Mouse (Mus musculus): ENCODE results near the gene Shank2. TPM values are rescaled to one million over a fixed set of nuclear protein-coding genes. Genes with fewer than 3 reads are reported as not detected.

Gene Shank2
- polyA plus RNA-seq, 1 experiment from 2014 or later, result 0.60 TPM

DNA sequence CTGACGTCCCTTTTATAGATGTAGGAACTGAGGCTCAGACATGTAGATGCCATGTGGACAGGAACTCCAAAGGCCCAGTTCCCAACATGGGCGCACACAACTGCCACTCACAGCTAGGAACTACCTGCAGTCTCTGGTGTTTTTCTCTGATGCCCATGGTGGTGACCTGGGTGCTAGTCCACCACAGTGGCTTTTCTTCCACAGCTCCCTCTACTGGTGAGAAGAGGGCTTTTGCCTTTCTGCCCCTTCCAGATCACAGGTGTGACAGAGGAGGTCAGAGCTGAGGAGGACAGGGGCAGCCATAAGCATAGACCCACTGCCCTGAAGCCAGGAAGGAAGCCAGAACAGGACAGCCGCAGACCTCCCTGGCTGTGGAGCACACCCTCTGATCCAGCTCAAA lies 425.7 kb downstream of the Shank2 start:
- Histone ChIP-seq H3K27me3 (no peaks in the 10 kb centered on the region), H3K4me1 (replicated peaks) (no peaks in the 10 kb centered on the region), H3K4me3 (replicated peaks) (no peak overlapping the region), H3K9me3 (peaks cover 4% of the 10 kb centered on the region; the same call in 1 of the 2 replicates), H3K27ac (no peak overlapping the region), H3K36me3 (no peaks in the 10 kb centered on the region), H3K9ac (replicated peaks) (no peak overlapping the region), H3K4me2 (no peak overlapping the region)
- 72% methylated on average over 3 of the region's 3 CpGs for WGBS
- no peak for ATAC-seq (ENCODE audit: insufficient number of reproducible peaks, insufficient read depth, low FRiP score, low TSS enrichment, low read depth)

DNA sequence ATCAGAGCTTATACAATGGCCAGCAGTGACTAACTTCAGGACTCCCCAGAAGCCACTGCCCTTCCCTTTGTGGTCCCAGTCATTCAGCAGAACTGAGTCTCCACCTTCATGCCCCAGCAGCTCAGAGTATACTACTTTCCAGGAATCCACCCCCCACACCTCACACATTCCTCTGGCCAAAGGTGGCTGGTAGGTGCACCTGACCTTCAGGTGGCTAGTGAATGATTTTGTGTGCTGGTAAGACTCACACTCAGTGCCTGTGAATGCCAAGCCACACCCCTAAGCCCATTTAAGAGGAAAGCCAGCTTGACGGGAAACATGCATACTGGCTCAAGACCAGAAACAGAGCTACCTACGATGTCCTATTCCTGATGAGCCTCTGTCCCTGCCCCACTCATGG lies 431.2 kb downstream of the Shank2 start:
- H3K27me3 ChIP-seq, result no peaks in the 10 kb centered on the region
- H3K4me3 ChIP-seq (replicated peaks), result no peak overlapping the region
- H3K36me3 ChIP-seq, result peaks cover 22% of the 10 kb centered on the region
- H3K4me2 ChIP-seq, result no peak overlapping the region
- peaks cover 4% of the 10 kb centered on the region; the same call in 1 of the 2 replicates for H3K9me3 ChIP-seq
- H3K4me1 ChIP-seq (replicated peaks), result no peaks in the 10 kb centered on the region
- H3K27ac ChIP-seq, result no peak overlapping the region
- 72% methylated on average over 2 of the region's 2 CpGs for WGBS
- H3K9ac ChIP-seq (replicated peaks), result no peak overlapping the region
- no peak for ATAC-seq (ENCODE audit: insufficient number of reproducible peaks, insufficient read depth, low FRiP score, low TSS enrichment, low read depth)

DNA sequence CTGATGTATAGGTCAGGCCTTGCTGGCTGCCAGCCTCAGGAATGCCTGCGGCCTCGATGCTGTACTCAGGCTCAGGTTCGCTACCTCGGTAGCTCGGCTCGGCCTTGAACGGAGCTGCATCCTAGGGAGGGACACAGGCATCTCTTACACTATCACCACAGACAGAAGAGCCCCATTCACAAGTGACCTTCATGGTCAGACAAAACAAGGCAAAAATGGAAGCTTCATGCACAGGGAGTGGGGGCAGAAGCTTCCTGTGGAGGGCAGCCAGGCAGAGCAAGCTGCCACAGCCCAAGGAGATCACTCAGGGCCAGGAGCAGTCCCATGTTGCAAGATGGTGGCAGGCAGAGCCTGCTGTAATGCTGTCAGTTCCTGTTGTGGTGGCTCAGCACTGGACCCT lies 437.1 kb downstream of the Shank2 start:
- ATAC-seq (ENCODE audit: insufficient number of reproducible peaks, insufficient read depth, low FRiP score, low TSS enrichment, low read depth), result no peak
- Histone ChIP-seq H3K27me3 (no peaks in the 10 kb centered on the region), H3K9me3 (no peaks in the 10 kb centered on the region), H3K36me3 (peaks cover 80% of the 10 kb centered on the region), H3K4me3 (replicated peaks) (no peak overlapping the region), H3K27ac (no peak overlapping the region), H3K4me1 (replicated peaks) (no peaks in the 10 kb centered on the region), H3K9ac (replicated peaks) (no peak overlapping the region), H3K4me2 (no peak overlapping the region)
- 99% methylated on average over 7 of the region's 7 CpGs for WGBS

DNA sequence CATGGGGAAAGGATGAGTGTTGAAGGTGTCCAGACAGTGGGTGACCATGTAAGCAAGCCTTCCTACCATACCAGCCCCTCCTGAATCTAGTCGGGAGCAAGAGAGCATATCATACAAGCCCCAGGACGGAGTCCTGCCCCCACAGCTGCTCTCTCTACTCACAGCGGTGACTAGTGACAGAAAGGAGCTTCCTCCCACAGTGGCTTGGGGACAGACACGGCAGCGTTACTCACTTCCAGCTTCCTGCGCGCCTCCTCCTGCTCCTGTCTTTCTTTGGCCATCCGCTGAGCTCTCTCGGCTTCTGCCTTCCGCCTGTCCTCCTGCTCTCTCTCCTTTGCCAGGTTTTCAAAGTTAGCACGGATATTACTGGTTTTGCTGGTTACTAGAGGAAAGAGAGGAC lies 439.7 kb downstream of the Shank2 start:
- Histone ChIP-seq H3K27me3 (no peaks in the 10 kb centered on the region), H3K27ac (no peak overlapping the region), H3K4me3 (replicated peaks) (no peak overlapping the region), H3K36me3 (peaks cover 99% of the 10 kb centered on the region), H3K4me2 (no peak overlapping the region), H3K4me1 (replicated peaks) (no peaks in the 10 kb centered on the region), H3K9ac (replicated peaks) (no peak overlapping the region), H3K9me3 (no peaks in the 10 kb centered on the region)
- no peak for ATAC-seq (ENCODE audit: insufficient number of reproducible peaks, insufficient read depth, low FRiP score, low TSS enrichment, low read depth)
- WGBS, result 93% methylated on average over 11 of the region's 11 CpGs

DNA sequence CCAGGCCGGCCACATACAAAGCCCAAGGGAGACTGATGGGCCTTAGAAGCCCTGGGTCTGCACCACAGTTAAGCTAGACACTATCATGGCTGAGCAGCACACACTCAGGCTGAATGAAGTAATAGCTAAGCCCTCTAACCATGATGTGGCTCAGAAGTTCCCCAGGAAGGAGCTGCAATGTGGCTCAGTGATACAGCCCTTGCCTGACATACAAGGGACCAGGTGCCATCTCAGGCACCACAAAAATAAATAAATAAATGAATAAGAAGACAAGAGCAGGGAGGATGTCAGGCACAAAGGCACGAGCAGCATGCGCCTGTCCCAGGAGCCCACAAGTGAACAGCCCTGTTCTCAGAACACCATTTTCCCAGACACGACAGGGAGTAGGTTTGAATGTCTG lies 440.2 kb downstream of the Shank2 start:
- Histone ChIP-seq H3K9me3 (no peaks in the 10 kb centered on the region), H3K4me3 (replicated peaks) (no peak overlapping the region), H3K36me3 (peaks cover 99% of the 10 kb centered on the region), H3K4me2 (no peak overlapping the region), H3K4me1 (replicated peaks) (no peaks in the 10 kb centered on the region), H3K9ac (replicated peaks) (no peak overlapping the region), H3K27ac (no peak overlapping the region), H3K27me3 (no peaks in the 10 kb centered on the region)
- 92% methylated on average over 4 of the region's 4 CpGs for WGBS
- no peak for ATAC-seq (ENCODE audit: insufficient number of reproducible peaks, insufficient read depth, low FRiP score, low TSS enrichment, low read depth)

DNA sequence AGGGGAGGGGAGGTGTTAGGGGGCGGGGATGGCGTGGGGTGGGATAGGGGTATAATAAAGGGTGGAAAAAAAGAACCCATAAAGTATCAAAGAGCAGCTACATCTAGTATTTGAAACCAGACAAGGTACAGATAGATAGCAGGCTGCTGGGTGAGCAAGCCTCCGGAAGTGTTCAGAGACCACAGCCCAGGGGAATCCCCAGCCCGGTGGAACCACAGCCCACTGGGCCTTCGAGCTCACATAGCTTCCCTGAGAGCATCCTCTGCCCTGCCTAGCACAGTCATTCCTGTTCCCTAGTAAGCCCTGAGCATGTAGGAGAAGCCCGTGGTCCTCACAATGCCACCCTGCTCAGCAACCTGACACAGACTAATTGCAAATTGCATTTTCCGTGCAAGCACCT lies 443.1 kb downstream of the Shank2 start:
- no peak overlapping the region for H3K4me3 ChIP-seq (replicated peaks)
- peaks cover 99% of the 10 kb centered on the region for H3K36me3 ChIP-seq
- H3K9ac ChIP-seq (replicated peaks), result no peak overlapping the region
- H3K27me3 ChIP-seq, result no peaks in the 10 kb centered on the region
- H3K4me1 ChIP-seq (replicated peaks), result no peaks in the 10 kb centered on the region
- no peak overlapping the region for H3K27ac ChIP-seq
- H3K9me3 ChIP-seq, result no peaks in the 10 kb centered on the region
- no peak for ATAC-seq (ENCODE audit: insufficient number of reproducible peaks, insufficient read depth, low FRiP score, low TSS enrichment, low read depth)
- no peak overlapping the region for H3K4me2 ChIP-seq
- 94% methylated on average over 7 of the region's 7 CpGs for WGBS

DNA sequence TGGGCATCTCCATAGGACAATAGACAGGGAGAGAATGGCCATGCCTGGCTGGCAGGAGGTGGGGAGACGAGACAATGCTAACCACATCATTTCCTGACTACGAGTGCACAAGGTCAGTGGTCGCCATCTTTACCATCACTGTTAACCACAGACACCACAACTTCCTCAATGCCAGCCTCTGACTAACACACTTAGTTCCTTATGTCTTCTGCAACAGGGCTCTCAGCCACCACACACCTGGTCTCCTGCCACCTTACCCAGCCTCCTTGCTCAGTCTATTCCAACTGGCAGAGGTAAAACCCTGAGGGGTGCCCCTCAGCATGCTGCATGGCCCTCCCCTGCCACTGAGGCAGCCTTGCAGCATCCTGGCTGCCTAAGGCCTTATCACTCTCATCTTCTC lies 445.4 kb downstream of the Shank2 start:
- Histone ChIP-seq H3K4me3 (replicated peaks) (no peak overlapping the region), H3K9me3 (no peaks in the 10 kb centered on the region), H3K4me1 (replicated peaks) (no peaks in the 10 kb centered on the region), H3K27ac (no peak overlapping the region), H3K27me3 (no peaks in the 10 kb centered on the region), H3K36me3 (peaks cover 99% of the 10 kb centered on the region), H3K4me2 (no peak overlapping the region), H3K9ac (replicated peaks) (no peak overlapping the region)
- no peak for ATAC-seq (ENCODE audit: insufficient number of reproducible peaks, insufficient read depth, low FRiP score, low TSS enrichment, low read depth)
- WGBS, result 94% methylated on average over 3 of the region's 3 CpGs

DNA sequence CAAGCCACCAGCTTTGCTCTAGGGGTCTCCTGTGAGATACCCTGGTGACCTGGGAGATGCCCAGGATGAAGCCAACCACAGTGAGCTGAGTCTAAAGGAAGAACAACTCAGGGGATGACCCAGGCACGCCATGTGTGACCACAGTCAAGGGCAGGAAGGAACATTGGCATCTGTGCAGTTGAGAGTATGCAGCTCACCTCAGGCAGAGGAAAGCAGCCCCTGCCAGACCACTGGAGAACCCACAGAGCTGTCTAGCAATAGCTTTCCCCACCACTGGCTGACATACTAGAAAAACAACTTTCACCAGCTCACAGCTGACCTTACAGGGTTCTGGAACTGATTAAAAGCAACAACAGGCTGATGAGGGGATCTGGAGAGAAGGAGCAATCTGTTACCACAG lies 446.5 kb downstream of the Shank2 start:
- Histone ChIP-seq H3K36me3 (peaks cover 99% of the 10 kb centered on the region), H3K4me3 (replicated peaks) (no peak overlapping the region), H3K9ac (replicated peaks) (no peak overlapping the region), H3K4me2 (no peak overlapping the region), H3K9me3 (no peaks in the 10 kb centered on the region), H3K27me3 (no peaks in the 10 kb centered on the region), H3K4me1 (replicated peaks) (no peaks in the 10 kb centered on the region), H3K27ac (no peak overlapping the region)
- 88% methylated on average over 1 of the region's 1 CpGs for WGBS
- ATAC-seq (ENCODE audit: insufficient number of reproducible peaks, insufficient read depth, low FRiP score, low TSS enrichment, low read depth), result no peak

DNA sequence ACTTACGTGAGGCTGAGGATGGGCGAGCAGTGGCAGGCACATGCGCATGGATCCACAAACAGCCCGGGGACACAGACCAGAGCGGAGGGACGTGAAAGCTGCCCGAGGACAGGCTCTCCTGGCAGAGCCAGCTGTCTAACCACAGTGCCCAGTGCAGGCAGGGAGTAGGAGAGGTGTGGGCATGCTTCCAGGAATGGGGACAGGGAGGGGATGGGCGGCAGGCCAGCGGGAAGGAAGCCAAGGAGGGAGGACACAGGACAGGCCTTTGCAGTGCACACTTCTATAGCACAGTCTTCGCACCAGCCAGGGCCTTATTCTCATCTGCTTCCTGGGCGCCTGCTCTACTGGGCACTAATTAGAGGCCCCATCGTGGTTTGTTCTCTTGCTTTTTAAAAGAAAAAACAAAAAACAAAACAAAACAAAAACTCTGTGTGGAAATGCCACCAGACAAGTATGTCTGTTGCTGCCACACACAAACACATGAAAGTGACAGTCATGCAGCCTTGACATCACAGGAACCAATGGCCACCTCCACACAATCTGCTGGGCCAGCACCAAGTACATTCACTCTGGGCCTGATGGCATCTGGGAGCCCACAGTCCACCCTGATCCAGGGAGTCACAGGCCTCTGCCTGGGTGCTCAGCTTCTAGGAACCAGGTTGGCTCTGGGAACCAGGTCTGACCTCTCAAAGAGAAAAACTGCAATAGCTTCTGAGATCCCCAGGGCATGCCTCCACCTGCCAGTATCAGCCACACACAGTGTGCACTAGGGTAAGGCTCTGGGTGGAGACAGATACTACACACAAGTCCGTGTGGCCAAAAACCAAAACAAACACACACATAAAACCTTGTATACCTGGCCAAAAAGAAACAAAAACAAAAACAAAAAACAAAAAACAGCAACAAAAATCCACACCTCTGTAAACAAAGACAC lies 448.2 kb downstream of the Shank2 start:
- 95% methylated on average over 13 of the region's 13 CpGs for WGBS
- ATAC-seq (ENCODE audit: insufficient number of reproducible peaks, insufficient read depth, low FRiP score, low TSS enrichment, low read depth), result no peak
- H3K4me2 ChIP-seq, result no peak overlapping the region
- no peaks in the 10 kb centered on the region for H3K9me3 ChIP-seq
- no peak overlapping the region for H3K4me3 ChIP-seq (replicated peaks)
- H3K27ac ChIP-seq, result no peak overlapping the region
- H3K9ac ChIP-seq (replicated peaks), result no peak overlapping the region
- H3K36me3 ChIP-seq, result peaks cover 100% of the 10 kb centered on the region
- H3K4me1 ChIP-seq (replicated peaks), result no peaks in the 10 kb centered on the region
- no peaks in the 10 kb centered on the region for H3K27me3 ChIP-seq

DNA sequence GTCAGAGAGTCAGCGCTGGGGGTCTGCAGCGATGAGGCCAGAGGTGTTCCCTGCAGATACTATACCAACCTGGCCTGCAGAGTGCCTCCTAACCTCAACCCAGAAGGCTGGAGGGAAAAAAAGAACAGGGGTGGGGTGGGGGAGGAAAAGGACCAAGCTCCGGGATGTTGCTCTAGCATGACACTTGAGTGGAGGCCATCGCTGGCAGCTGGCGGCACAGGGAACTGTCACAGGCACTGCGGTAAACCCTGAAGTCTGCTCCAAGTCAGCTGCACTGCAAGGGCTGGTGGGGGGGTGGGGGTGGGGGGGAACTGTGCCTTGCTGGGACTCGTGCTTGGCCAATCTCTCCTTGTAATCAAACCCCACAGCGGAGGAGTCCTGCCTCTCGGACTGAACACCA lies 448.9 kb downstream of the Shank2 start:
- Histone ChIP-seq H3K9me3 (no peaks in the 10 kb centered on the region), H3K4me3 (replicated peaks) (no peak overlapping the region), H3K27me3 (no peaks in the 10 kb centered on the region), H3K4me2 (no peak overlapping the region), H3K27ac (no peak overlapping the region), H3K36me3 (peaks cover 100% of the 10 kb centered on the region), H3K9ac (replicated peaks) (no peak overlapping the region), H3K4me1 (replicated peaks) (no peaks in the 10 kb centered on the region)
- WGBS, result 92% methylated on average over 9 of the region's 9 CpGs
- ATAC-seq (ENCODE audit: insufficient number of reproducible peaks, insufficient read depth, low FRiP score, low TSS enrichment, low read depth), result no peak

DNA sequence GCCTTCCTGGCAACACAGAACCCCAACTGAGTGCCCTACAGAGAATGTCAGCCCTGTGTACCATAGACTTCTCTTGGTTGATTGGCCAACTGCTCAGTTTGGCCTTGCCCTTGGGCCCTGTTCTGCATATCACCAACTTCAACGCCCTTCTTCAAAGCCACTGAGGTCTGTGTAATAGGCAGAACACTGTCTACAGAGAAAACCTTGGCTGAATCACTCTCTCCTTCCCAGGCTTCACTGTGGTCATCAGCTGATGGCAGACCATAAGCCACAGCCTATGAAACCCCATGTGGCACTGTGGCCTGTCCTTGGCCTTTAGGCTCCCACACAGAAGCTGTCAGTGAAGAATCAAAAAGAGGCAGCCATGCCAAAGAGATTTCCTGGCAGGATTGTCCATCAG lies 457.2 kb downstream of the Shank2 start:
- ATAC-seq (ENCODE audit: insufficient number of reproducible peaks, insufficient read depth, low FRiP score, low TSS enrichment, low read depth), result no peak
- H3K4me2 ChIP-seq, result no peak overlapping the region
- H3K27me3 ChIP-seq, result no peaks in the 10 kb centered on the region
- H3K4me1 ChIP-seq (replicated peaks), result 0 out of 2 replicates have a peak, but pooled peaks cover 11% of the 10 kb centered on the region
- 93% methylated on average over 1 of the region's 1 CpGs for whole genome bisulfite sequencing
- no peak overlapping the region for H3K4me3 ChIP-seq (replicated peaks)
- H3K9me3 ChIP-seq, result no peaks in the 10 kb centered on the region
- peaks cover 100% of the 10 kb centered on the region for H3K36me3 ChIP-seq
- H3K27ac ChIP-seq, result no peak overlapping the region
- H3K9ac ChIP-seq (replicated peaks), result no peak overlapping the region
